Mouse (Mus musculus): ENCODE results near the gene Atg2b. TPM values are rescaled to one million over a fixed set of nuclear protein-coding genes. Genes with fewer than 3 reads are reported as not detected.

Atg2b gene
- polyA plus RNA-seq, 1 experiment, result 27.4 TPM

- H3K4me1 ChIP-seq (ENCODE audit: control insufficient read depth, insufficient read depth, low read length), result no peaks in the 10 kb centered on the region
- no peak overlapping the region for H3K9ac ChIP-seq (ENCODE audit: low read depth, poor library complexity, severe bottlenecking)
- H3K27ac ChIP-seq (ENCODE audit: insufficient read depth, low read length), result no peak overlapping the region
- no peak overlapping the region for H3K4me3 ChIP-seq (ENCODE audit: low read depth, low read length)
- no peaks in the 10 kb centered on the region for H3K36me3 ChIP-seq (ENCODE audit: control insufficient read depth, insufficient read depth, low read length, poor library complexity, severe bottlenecking)
- no peaks in the 10 kb centered on the region for H3K9me3 ChIP-seq (replicated peaks; ENCODE audit: control insufficient read depth, insufficient read depth, low read length, poor library complexity, severe bottlenecking)
- TF ChIP-seq EP300 (IDR thresholded peaks at IDR 0.05; ENCODE audit: insufficient read depth, low read depth, low read length) (no peak), CTCF (IDR thresholded peaks at IDR 0.05; ENCODE audit: low read depth, low read length) (no peak), POLR2A (IDR thresholded peaks at IDR 0.05; ENCODE audit: insufficient read depth, low read length) (no peak)
- H3K27me3 ChIP-seq (ENCODE audit: control insufficient read depth, insufficient read depth, low read length, poor library complexity, severe bottlenecking), result no peaks in the 10 kb centered on the region
Observed at GRCm38 (mm10) chr12:105606881-105607280, 78.1 kb downstream of the Atg2b start.

GRCm38 (mm10) chr12:105605212-105605611 is 79.8 kb downstream of the Atg2b start:
- no peaks in the 10 kb centered on the region for H3K4me1 ChIP-seq (ENCODE audit: control insufficient read depth, insufficient read depth, low read length)
- H3K9me3 ChIP-seq (replicated peaks; ENCODE audit: control insufficient read depth, insufficient read depth, low read length, poor library complexity, severe bottlenecking), result no peaks in the 10 kb centered on the region
- H3K27me3 ChIP-seq (ENCODE audit: control insufficient read depth, insufficient read depth, low read length, poor library complexity, severe bottlenecking), result no peaks in the 10 kb centered on the region
- H3K36me3 ChIP-seq (ENCODE audit: control insufficient read depth, insufficient read depth, low read length, poor library complexity, severe bottlenecking), result no peaks in the 10 kb centered on the region
- H3K9ac ChIP-seq (ENCODE audit: low read depth, poor library complexity, severe bottlenecking), result no peak overlapping the region
- H3K4me3 ChIP-seq (ENCODE audit: low read depth, low read length), result no peak overlapping the region
- TF ChIP-seq EP300 (IDR thresholded peaks at IDR 0.05; ENCODE audit: insufficient read depth, low read depth, low read length) (no peak), POLR2A (IDR thresholded peaks at IDR 0.05; ENCODE audit: insufficient read depth, low read length) (no peak), CTCF (IDR thresholded peaks at IDR 0.05; ENCODE audit: low read depth, low read length) (no peak)
- no peak overlapping the region for H3K27ac ChIP-seq (ENCODE audit: insufficient read depth, low read length)

- H3K4me1 ChIP-seq (ENCODE audit: control insufficient read depth, insufficient read depth, low read length), result no peaks in the 10 kb centered on the region
- no peaks in the 10 kb centered on the region for H3K36me3 ChIP-seq (ENCODE audit: control insufficient read depth, insufficient read depth, low read length, poor library complexity, severe bottlenecking)
- no peaks in the 10 kb centered on the region for H3K27me3 ChIP-seq (ENCODE audit: control insufficient read depth, insufficient read depth, low read length, poor library complexity, severe bottlenecking)
- no peak overlapping the region for H3K27ac ChIP-seq (ENCODE audit: insufficient read depth, low read length)
- H3K4me3 ChIP-seq (ENCODE audit: low read depth, low read length), result no peak overlapping the region
- no peaks in the 10 kb centered on the region for H3K9me3 ChIP-seq (replicated peaks; ENCODE audit: control insufficient read depth, insufficient read depth, low read length, poor library complexity, severe bottlenecking)
- no peak overlapping the region for H3K9ac ChIP-seq (ENCODE audit: low read depth, poor library complexity, severe bottlenecking)
- TF ChIP-seq POLR2A (IDR thresholded peaks at IDR 0.05; ENCODE audit: insufficient read depth, low read length), result no peak
- no peak for TF ChIP-seq CTCF (IDR thresholded peaks at IDR 0.05; ENCODE audit: low read depth, low read length)
- TF ChIP-seq EP300 (IDR thresholded peaks at IDR 0.05; ENCODE audit: insufficient read depth, low read depth, low read length), result no peak
Observed at GRCm38 (mm10) chr12:105603904-105604303, 81.1 kb downstream of the Atg2b start.

GRCm38 (mm10) chr12:105602581-105603210 is 82.3 kb downstream of the Atg2b start, which contains the start of gene Bdkrb1:
Gene Bdkrb1, plus strand, starts transcription at chr12:105603085.
- H3K27ac ChIP-seq (ENCODE audit: insufficient read depth, low read length), result no peak within 1 kb of the TSS
- no peaks in the 10 kb centered on the region for H3K36me3 ChIP-seq (ENCODE audit: control insufficient read depth, insufficient read depth, low read length, poor library complexity, severe bottlenecking)
- no peak within 1 kb of the TSS for H3K4me3 ChIP-seq (ENCODE audit: low read depth, low read length)
- no peak within 1 kb of the TSS for H3K9ac ChIP-seq (ENCODE audit: low read depth, poor library complexity, severe bottlenecking)
- TF ChIP-seq POLR2A (IDR thresholded peaks at IDR 0.05; ENCODE audit: insufficient read depth, low read length) (no peak), EP300 (IDR thresholded peaks at IDR 0.05; ENCODE audit: insufficient read depth, low read depth, low read length) (no peak), CTCF (IDR thresholded peaks at IDR 0.05; ENCODE audit: low read depth, low read length) (no peak)
- no peaks in the 10 kb centered on the region for H3K9me3 ChIP-seq (replicated peaks; ENCODE audit: control insufficient read depth, insufficient read depth, low read length, poor library complexity, severe bottlenecking)
- peaks cover 3% of the 10 kb centered on the region for H3K4me1 ChIP-seq (ENCODE audit: control insufficient read depth, insufficient read depth, low read length)
- H3K27me3 ChIP-seq (ENCODE audit: control insufficient read depth, insufficient read depth, low read length, poor library complexity, severe bottlenecking), result no peaks in the 10 kb centered on the region

GRCm38 (mm10) chr12:105601586-105601985 is 83.4 kb downstream of the Atg2b start:
- Histone ChIP-seq H3K9me3 (replicated peaks; ENCODE audit: control insufficient read depth, insufficient read depth, low read length, poor library complexity, severe bottlenecking) (no peaks in the 10 kb centered on the region), H3K4me3 (ENCODE audit: low read depth, low read length) (no peak overlapping the region), H3K27ac (ENCODE audit: insufficient read depth, low read length) (no peak overlapping the region), H3K36me3 (ENCODE audit: control insufficient read depth, insufficient read depth, low read length, poor library complexity, severe bottlenecking) (no peaks in the 10 kb centered on the region), H3K9ac (ENCODE audit: low read depth, poor library complexity, severe bottlenecking) (no peak overlapping the region), H3K4me1 (ENCODE audit: control insufficient read depth, insufficient read depth, low read length) (peaks cover 3% of the 10 kb centered on the region), H3K27me3 (ENCODE audit: control insufficient read depth, insufficient read depth, low read length, poor library complexity, severe bottlenecking) (no peaks in the 10 kb centered on the region)
- TF ChIP-seq POLR2A (IDR thresholded peaks at IDR 0.05; ENCODE audit: insufficient read depth, low read length), result no peak
- no peak for TF ChIP-seq CTCF (IDR thresholded peaks at IDR 0.05; ENCODE audit: low read depth, low read length)
- TF ChIP-seq EP300 (IDR thresholded peaks at IDR 0.05; ENCODE audit: insufficient read depth, low read depth, low read length), result no peak

- Histone ChIP-seq H3K4me3 (ENCODE audit: low read depth, low read length) (no peak overlapping the region), H3K4me1 (ENCODE audit: control insufficient read depth, insufficient read depth, low read length) (peaks cover 3% of the 10 kb centered on the region), H3K27ac (ENCODE audit: insufficient read depth, low read length) (no peak overlapping the region), H3K36me3 (ENCODE audit: control insufficient read depth, insufficient read depth, low read length, poor library complexity, severe bottlenecking) (no peaks in the 10 kb centered on the region), H3K9me3 (replicated peaks; ENCODE audit: control insufficient read depth, insufficient read depth, low read length, poor library complexity, severe bottlenecking) (no peaks in the 10 kb centered on the region), H3K9ac (ENCODE audit: low read depth, poor library complexity, severe bottlenecking) (no peak overlapping the region), H3K27me3 (ENCODE audit: control insufficient read depth, insufficient read depth, low read length, poor library complexity, severe bottlenecking) (no peaks in the 10 kb centered on the region)
- TF ChIP-seq POLR2A (IDR thresholded peaks at IDR 0.05; ENCODE audit: insufficient read depth, low read length) (no peak), CTCF (IDR thresholded peaks at IDR 0.05; ENCODE audit: low read depth, low read length) (no peak), EP300 (IDR thresholded peaks at IDR 0.05; ENCODE audit: insufficient read depth, low read depth, low read length) (no peak)
Observed at GRCm38 (mm10) chr12:105599098-105599497, 85.9 kb downstream of the Atg2b start.
